Mouse (Mus musculus): ENCODE data around the gene P2ry6. TPM values are rescaled to one million over a fixed set of nuclear protein-coding genes. Genes with fewer than 3 reads are reported as not detected.

P2ry6 gene
- total RNA-seq, 2 experiments from 2014 or later = not detected

DNA sequence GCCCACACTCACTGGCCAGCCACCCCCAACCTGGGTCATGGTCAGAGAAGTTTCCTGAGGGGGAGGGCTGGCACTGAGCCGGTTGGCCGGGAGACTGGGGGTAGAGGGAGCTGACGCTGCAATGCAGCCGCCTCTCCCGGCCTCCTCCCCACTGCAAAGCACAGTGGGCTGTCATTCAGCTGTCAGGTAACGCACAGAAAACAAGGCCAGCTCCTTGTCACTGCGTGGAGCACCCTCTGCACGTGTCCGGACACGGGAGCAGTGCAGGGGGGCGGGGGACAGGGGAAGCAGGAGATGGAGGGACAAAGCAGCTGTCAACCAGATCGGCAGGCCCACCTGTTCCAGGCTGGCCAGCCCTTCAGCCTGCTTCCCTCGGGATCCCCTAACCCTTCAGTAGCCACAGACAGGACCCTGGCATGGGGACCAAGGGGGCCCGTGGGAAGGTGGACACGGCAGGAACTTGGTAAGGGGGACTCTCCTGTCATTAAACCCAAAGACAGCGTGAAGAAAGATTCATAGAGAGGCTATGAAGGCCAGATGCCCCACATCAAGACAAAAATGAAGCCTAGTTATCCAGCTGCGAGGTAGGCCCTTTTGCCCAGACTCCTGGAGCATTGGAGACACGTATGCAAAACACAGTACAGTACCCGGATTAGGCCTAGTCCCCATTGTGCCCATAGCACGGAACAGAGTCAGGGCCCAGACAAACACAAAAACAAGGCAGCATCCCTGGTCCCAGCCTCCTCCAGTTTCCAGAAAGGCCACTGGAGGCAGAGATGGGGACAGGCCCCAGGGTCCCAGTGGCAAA lies 81.0 kb downstream of the P2ry6 start:
- no peak for ATAC-seq (replicated peaks; ENCODE audit: poor library complexity, severe bottlenecking)

Other genes with a start within 250 kb of the P2ry6 start
- gene Relt, start 111.2 kb downstream of the P2ry6 start, total RNA-seq (2014; fragmentation: Nextera tagmentation) = 12.5 and 13.4 TPM in 2 replicates
- 9.8 and 12.1 TPM in 2 replicates for gene Relt, start 111.2 kb downstream of the P2ry6 start, total RNA-seq (2017)
- 0.30 TPM in 1 of 2 replicates, not detected in the other for gene Arhgef17, start 42.5 kb downstream of the P2ry6 start, total RNA-seq (2014; fragmentation: Nextera tagmentation)
- gene Arhgef17, start 42.5 kb downstream of the P2ry6 start, total RNA-seq (2017) = not detected in 2 replicates
- 8.7 and 15.1 TPM in 2 replicates for gene P2ry2, start 38.2 kb upstream of the P2ry6 start, total RNA-seq (2014; fragmentation: Nextera tagmentation)
- 6.2 and 7.8 TPM in 2 replicates for gene P2ry2, start 38.2 kb upstream of the P2ry6 start, total RNA-seq (2017)
- gene Fchsd2, start 118.2 kb upstream of the P2ry6 start, total RNA-seq (2014; fragmentation: Nextera tagmentation) = 43.5 and 60.4 TPM in 2 replicates
- gene Fchsd2, start 118.2 kb upstream of the P2ry6 start, total RNA-seq (2017) = 33.8 and 45.6 TPM in 2 replicates